Mouse (Mus musculus): ENCODE data around the gene Clint1. TPM values are rescaled to one million over a fixed set of nuclear protein-coding genes. Genes with fewer than 3 reads are reported as not detected.

Gene Clint1
- polyA plus RNA-seq, 1 experiment from 2014 or later: 41.6 TPM

GRCm38 (mm10) chr11:45850317-45850716, 1.5 kb upstream of the Clint1 start:
- no peak overlapping the region for H3K9ac ChIP-seq (replicated peaks; ENCODE audit: low read depth)
- 32% methylated on average over 3 of the region's 3 CpGs for WGBS

DNA sequence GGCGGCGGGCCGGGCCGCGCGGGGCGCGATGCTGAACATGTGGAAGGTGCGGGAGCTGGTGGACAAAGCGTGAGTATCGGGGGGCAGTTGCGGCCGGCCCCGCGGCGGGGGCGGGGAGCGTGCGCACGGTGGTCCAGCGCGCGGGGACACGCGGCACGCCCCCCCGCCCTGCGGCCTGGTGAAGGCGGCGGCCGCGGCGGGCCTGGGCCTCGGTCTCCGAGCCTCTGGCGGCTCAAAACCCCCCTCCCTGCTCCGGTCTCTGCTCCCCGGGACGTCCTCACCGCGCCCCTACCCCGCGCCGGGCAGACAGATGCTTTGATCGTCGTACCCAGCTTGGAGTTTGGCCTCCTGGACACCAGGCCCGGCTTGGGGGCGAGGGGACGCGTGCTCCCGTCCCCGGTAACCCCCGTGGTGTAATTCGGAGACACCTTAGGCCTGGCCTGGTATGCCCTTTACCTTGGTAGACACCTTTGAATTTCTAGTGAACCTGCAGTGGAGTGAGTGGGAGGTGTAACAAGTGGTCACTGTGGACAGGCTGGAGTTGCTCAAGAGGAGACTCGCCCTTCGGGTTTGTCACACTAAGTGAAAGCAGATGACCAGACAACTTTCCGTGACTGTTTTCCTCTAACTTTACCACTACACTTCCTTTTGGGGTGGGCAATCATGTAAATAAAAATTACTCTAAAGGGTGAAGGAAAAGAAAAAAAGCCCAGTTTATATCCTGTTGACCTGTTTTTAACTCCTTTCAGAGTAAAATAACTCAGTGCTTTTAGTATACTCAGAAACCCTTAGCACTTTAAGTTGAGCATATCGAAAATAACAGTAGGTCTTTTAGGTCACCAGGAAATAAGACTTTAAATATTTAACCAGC, 508 bp downstream of the Clint1 start:
- peak; percentile 66 for ATAC-seq
- peak overlapping the region; percentile 94 for H3K27ac ChIP-seq (ENCODE audit: low read length)
- no peaks in the 10 kb centered on the region for H3K27me3 ChIP-seq (replicated peaks; ENCODE audit: insufficient read depth, low read length)
- H3K9me3 ChIP-seq (ENCODE audit: low read length): no peaks in the 10 kb centered on the region
- H3K4me3 ChIP-seq (ENCODE audit: low read depth, low read length): peak overlapping the region; percentile 99
- DNase-seq (ENCODE audit: low spot score): peak; percentile 68
- under 1% methylated on average over 31 of the region's 58 CpGs for WGBS
- H3K4me1 ChIP-seq (ENCODE audit: insufficient read depth, low read depth, low read length): peaks cover 7% of the 10 kb centered on the region; the same call in 1 of the 2 replicates
- H3K36me3 ChIP-seq (ENCODE audit: insufficient read depth, low read length): no peaks in the 10 kb centered on the region
- H3K4me2 ChIP-seq (replicated peaks; ENCODE audit: low read depth, low read length): peak overlapping the region; percentile 83
- TF ChIP-seq EP300 (IDR thresholded peaks at IDR 0.05) (0 out of 2 replicates have a peak, but pooled peaks have one; percentile 21), CTCF (IDR thresholded peaks at IDR 0.05) (no peak)
- H3K9ac ChIP-seq (replicated peaks; ENCODE audit: low read depth): peak overlapping the region; percentile 88

More at GRCm38 (mm10) chr11:45850317-45850716, 1.5 kb upstream of the Clint1 start:
- Histone ChIP-seq H3K27ac (ENCODE audit: low read length) (no peak overlapping the region), H3K4me2 (replicated peaks; ENCODE audit: low read depth, low read length) (no peak overlapping the region), H3K36me3 (ENCODE audit: insufficient read depth, low read length) (no peaks in the 10 kb centered on the region), H3K4me3 (ENCODE audit: low read depth, low read length) (no peak overlapping the region), H3K4me1 (ENCODE audit: insufficient read depth, low read depth, low read length) (0 out of 2 replicates have a peak, but pooled peaks cover 3% of the 10 kb centered on the region), H3K9me3 (ENCODE audit: low read length) (no peaks in the 10 kb centered on the region), H3K27me3 (replicated peaks; ENCODE audit: insufficient read depth, low read length) (no peaks in the 10 kb centered on the region)
- ATAC-seq (no peak), DNase-seq (ENCODE audit: low spot score) (no peak)
- no peak for TF ChIP-seq CTCF (IDR thresholded peaks at IDR 0.05)
- no peak for TF ChIP-seq EP300 (IDR thresholded peaks at IDR 0.05)

DNA sequence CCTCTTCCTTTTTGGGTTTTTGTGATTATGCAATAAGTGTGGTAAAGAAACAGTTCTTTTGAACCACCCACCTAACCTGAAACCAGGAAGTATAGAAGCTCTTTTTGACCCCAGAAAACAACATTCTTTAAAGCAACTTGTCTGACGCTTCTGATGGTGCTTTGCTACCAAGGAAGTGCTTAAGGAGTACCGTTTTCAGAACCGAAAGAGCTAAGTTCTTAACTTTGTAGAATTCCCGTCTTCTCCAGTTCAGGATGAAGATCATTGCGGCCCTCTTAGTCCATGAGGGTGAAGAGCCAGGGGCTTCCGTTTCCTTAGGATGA, 1.1 kb downstream of the Clint1 start:
- Histone ChIP-seq H3K4me1 (ENCODE audit: insufficient read depth, low read depth, low read length) (peaks cover 7% of the 10 kb centered on the region; the same call in 1 of the 2 replicates), H3K9me3 (ENCODE audit: low read length) (no peaks in the 10 kb centered on the region), H3K4me3 (ENCODE audit: low read depth, low read length) (peak overlapping the region; percentile 99), H3K27me3 (replicated peaks; ENCODE audit: insufficient read depth, low read length) (no peaks in the 10 kb centered on the region), H3K9ac (replicated peaks; ENCODE audit: low read depth) (no peak overlapping the region), H3K27ac (ENCODE audit: low read length) (peak overlapping the region; percentile 94), H3K4me2 (replicated peaks; ENCODE audit: low read depth, low read length) (peak overlapping the region; percentile 83), H3K36me3 (ENCODE audit: insufficient read depth, low read length) (no peaks in the 10 kb centered on the region)
- 12% methylated on average over 6 of the region's 6 CpGs for WGBS
- ATAC-seq (no peak), DNase-seq (ENCODE audit: low spot score) (peak; percentile 51)
- TF ChIP-seq EP300 (IDR thresholded peaks at IDR 0.05) (no peak), CTCF (IDR thresholded peaks at IDR 0.05) (no peak)

GRCm38 (mm10) chr11:45853916-45854315, 2.1 kb downstream of the Clint1 start:
- Histone ChIP-seq H3K27ac (ENCODE audit: low read length) (no peak overlapping the region), H3K9me3 (ENCODE audit: low read length) (no peaks in the 10 kb centered on the region), H3K4me1 (ENCODE audit: insufficient read depth, low read depth, low read length) (peaks cover 7% of the 10 kb centered on the region; the same call in 1 of the 2 replicates), H3K27me3 (replicated peaks; ENCODE audit: insufficient read depth, low read length) (no peaks in the 10 kb centered on the region), H3K4me3 (ENCODE audit: low read depth, low read length) (no peak overlapping the region), H3K4me2 (replicated peaks; ENCODE audit: low read depth, low read length) (no peak overlapping the region), H3K36me3 (ENCODE audit: insufficient read depth, low read length) (no peaks in the 10 kb centered on the region), H3K9ac (replicated peaks; ENCODE audit: low read depth) (no peak overlapping the region)
- DNase-seq (ENCODE audit: low spot score): no peak
- ATAC-seq: no peak
- TF ChIP-seq CTCF (IDR thresholded peaks at IDR 0.05) (no peak), EP300 (IDR thresholded peaks at IDR 0.05) (no peak)
- 81% methylated on average over 2 of the region's 2 CpGs for WGBS

DNA sequence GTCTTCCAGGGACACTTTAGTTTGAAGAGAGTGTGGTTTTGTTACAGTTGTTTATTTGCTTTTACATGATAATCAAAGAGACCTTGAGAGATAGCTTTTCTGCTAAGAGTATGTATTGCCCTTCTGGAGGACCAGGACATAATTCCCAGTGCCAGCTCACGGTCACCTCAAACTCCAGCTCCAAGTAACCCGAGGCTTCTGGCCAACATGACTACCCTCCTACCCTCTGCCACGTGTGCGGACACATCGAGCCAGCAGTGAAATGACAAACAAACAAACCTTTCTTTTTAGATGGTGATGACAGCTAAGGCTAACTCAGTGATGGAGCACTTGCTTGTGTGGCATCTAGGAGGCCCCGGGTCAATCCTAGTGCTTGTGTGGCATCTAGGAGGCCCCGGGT, 2.5 kb downstream of the Clint1 start:
- TF ChIP-seq CTCF (IDR thresholded peaks at IDR 0.05) (no peak), EP300 (IDR thresholded peaks at IDR 0.05) (no peak)
- Histone ChIP-seq H3K4me1 (ENCODE audit: insufficient read depth, low read depth, low read length) (peaks cover 7% of the 10 kb centered on the region; the same call in 1 of the 2 replicates), H3K27ac (ENCODE audit: low read length) (no peak overlapping the region), H3K27me3 (replicated peaks; ENCODE audit: insufficient read depth, low read length) (no peaks in the 10 kb centered on the region), H3K4me2 (replicated peaks; ENCODE audit: low read depth, low read length) (no peak overlapping the region), H3K4me3 (ENCODE audit: low read depth, low read length) (no peak overlapping the region), H3K9ac (replicated peaks; ENCODE audit: low read depth) (no peak overlapping the region), H3K36me3 (ENCODE audit: insufficient read depth, low read length) (no peaks in the 10 kb centered on the region), H3K9me3 (ENCODE audit: low read length) (no peaks in the 10 kb centered on the region)
- 32% methylated on average over 7 of the region's 7 CpGs for WGBS
- DNase-seq (ENCODE audit: low spot score) (no peak), ATAC-seq (no peak)

DNA sequence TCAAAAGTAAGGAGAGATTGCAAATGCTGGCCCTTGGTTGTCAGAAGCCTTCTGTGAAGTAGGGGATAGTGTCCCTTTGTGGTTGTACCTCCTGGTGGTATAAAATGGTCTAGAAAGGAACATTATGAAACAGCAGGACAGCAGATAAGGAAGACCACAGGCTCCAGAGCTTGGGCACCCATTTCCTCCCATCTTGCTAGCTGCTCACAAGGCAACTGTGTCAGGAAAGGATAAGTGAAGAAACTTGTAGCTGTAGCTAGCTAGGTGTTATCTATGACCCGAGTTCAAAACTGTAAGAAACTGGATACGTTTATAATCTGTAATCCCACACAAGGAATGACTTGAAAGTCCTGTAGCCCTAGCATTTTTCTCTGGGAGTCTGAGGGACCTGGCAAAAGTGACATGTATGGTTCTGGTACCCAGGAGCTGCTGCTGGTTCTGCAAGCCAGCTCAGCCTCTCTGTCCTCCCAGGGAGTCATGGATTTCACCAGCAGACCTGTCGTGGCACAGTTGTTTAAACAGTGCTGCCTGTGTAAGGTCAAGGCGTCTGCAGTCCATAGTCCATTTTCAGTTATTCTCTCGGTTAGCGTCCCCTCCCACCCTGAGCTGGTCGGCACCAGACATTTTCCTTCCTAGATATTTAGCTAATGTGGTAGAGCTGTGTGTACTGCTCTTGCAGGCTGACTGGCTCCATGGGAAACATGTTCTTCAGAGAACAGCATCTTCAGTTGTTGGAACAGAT, 3.7 kb downstream of the Clint1 start:
- TF ChIP-seq EP300 (IDR thresholded peaks at IDR 0.05) (no peak), CTCF (IDR thresholded peaks at IDR 0.05) (no peak)
- no peak for ATAC-seq
- Histone ChIP-seq H3K4me3 (ENCODE audit: low read depth, low read length) (no peak overlapping the region), H3K36me3 (ENCODE audit: insufficient read depth, low read length) (no peaks in the 10 kb centered on the region), H3K27me3 (replicated peaks; ENCODE audit: insufficient read depth, low read length) (no peaks in the 10 kb centered on the region), H3K9me3 (ENCODE audit: low read length) (no peaks in the 10 kb centered on the region), H3K27ac (ENCODE audit: low read length) (peak overlapping the region; percentile 45), H3K4me1 (ENCODE audit: insufficient read depth, low read depth, low read length) (peaks cover 7% of the 10 kb centered on the region; the same call in 1 of the 2 replicates), H3K9ac (replicated peaks; ENCODE audit: low read depth) (no peak overlapping the region), H3K4me2 (replicated peaks; ENCODE audit: low read depth, low read length) (no peak overlapping the region)
- DNase-seq (ENCODE audit: low spot score): no peak
- 31% methylated on average over 7 of the region's 7 CpGs for WGBS
